Comparison of ENCODE assay signal across 21 mouse cellular contexts in genomic region chr3:54592064-54592463, GRCm38 (mm10).
DNase-seq lines count a peak whose midpoint lies in the region; ATAC-seq and TF ChIP-seq lines count a peak whose summit lies in the region.
"Had no signal": no experiment of that assay in that cellular context is flagged by ENCODE, and none has a peak within 500 bp of the region (broad histone marks: within the 10 kb centered on the region; RNA-seq: fewer than 3 reads in every experiment).

No protein-coding gene starts in this region.

- TF ChIP-seq POLR2A in CH12.LX (IDR thresholded peaks at IDR 0.05; ENCODE audit: low read depth, low read length), result no peak

- no peak overlapping the region for H3K4me2 ChIP-seq in CH12.LX (ENCODE audit: insufficient read depth, low read depth, poor library complexity, severe bottlenecking)
- H3K4me2 ChIP-seq: embryonic facial prominence, embryonic 15.5 days; heart, embryonic 12.5 days; hindbrain, embryonic 12.5 days; limb, embryonic 12.5 days; liver, embryonic 13.5 days; lung, embryonic 15.5 days; midbrain, embryonic 13.5 days; neural tube, embryonic 13.5 days had no signal

- in situ Hi-C loops in CH12.LX (cut with MboI; ENCODE audit: low pct_ligation_motif_present, low pct_unique_long_range_greater_than_20kb, low sequenced_read_pairs), result no loop called here

- H3K36me3 ChIP-seq in CH12.LX (replicated peaks in 1 of 2; ENCODE audit: control insufficient read depth in 1 of 2, insufficient read depth in 1 of 2, low read length in 1 of 2), result no peaks in the 10 kb centered on the region
- H3K36me3 ChIP-seq: embryonic facial prominence, embryonic 15.5 days; heart, embryonic 12.5 days; hindbrain, embryonic 12.5 days; limb, embryonic 12.5 days; liver, embryonic 13.5 days; lung, embryonic 15.5 days; midbrain, embryonic 13.5 days; neural tube, embryonic 13.5 days had no signal

- no peaks in the 10 kb centered on the region for H3K79me2 ChIP-seq in CH12.LX (replicated peaks; ENCODE audit: control insufficient read depth, extremely low read depth, insufficient read depth, poor library complexity, severe bottlenecking)

- H3K9ac ChIP-seq in CH12.LX (ENCODE audit: insufficient read depth, low read depth), result no peak overlapping the region
- H3K9ac ChIP-seq: embryonic facial prominence, embryonic 15.5 days; heart, embryonic 12.5 days; hindbrain, embryonic 12.5 days; limb, embryonic 12.5 days; liver, embryonic 13.5 days; lung, embryonic 15.5 days; midbrain, embryonic 13.5 days; neural tube, embryonic 13.5 days had no signal

- H3K27ac ChIP-seq in CH12.LX (ENCODE audit: insufficient read depth, low read depth), result no peak overlapping the region; the same call in 1 of the 2 replicates
- H3K27ac ChIP-seq: hindbrain, embryonic 12.5 days; limb, embryonic 12.5 days; liver, embryonic 13.5 days; lung, embryonic 15.5 days; macrophage; midbrain, embryonic 13.5 days; neural tube, embryonic 13.5 days had no signal

- H3K27me3 ChIP-seq in CH12.LX (replicated peaks), result no peaks in the 10 kb centered on the region
- H3K27me3 ChIP-seq: embryonic facial prominence, embryonic 15.5 days; heart, embryonic 12.5 days; hindbrain, embryonic 12.5 days; limb, embryonic 12.5 days; liver, embryonic 13.5 days; lung, embryonic 15.5 days; midbrain, embryonic 13.5 days; neural tube, embryonic 13.5 days had no signal

- no peak overlapping the region for H3K4me3 ChIP-seq in CH12.LX (replicated peaks in 1 of 3; ENCODE audit: low read depth in 2 of 3, low read length in 2 of 3, poor library complexity in 1 of 3)
- H3K4me3 ChIP-seq: embryonic facial prominence, embryonic 15.5 days; heart, embryonic 12.5 days; hindbrain, embryonic 12.5 days; limb, embryonic 12.5 days; liver, embryonic 13.5 days; lung, embryonic 15.5 days; midbrain, embryonic 13.5 days; neural tube, embryonic 13.5 days had no signal

- peak; percentile 47 for DNase-seq in CD4-positive, CD25-positive, alpha-beta regulatory T cell, adult 2 months (ENCODE audit: low read depth, low spot score)
- DNase-seq in CH12.LX (ENCODE audit: extremely low read depth), result peak; percentile 44
- peak; percentile 60 for DNase-seq in thymus, postnatal 14 days
- DNase-seq in cerebellum, adult 11-12 months, result no peak
- DNase-seq in spleen, adult 12 weeks (ENCODE audit: low spot score), result no peak
- DNase-seq in layer of hippocampus, adult 8-10 months (ENCODE audit: low spot score in 2 of 2), result no peak
- DNase-seq: cerebellum, adult 8-10 months; heart, postnatal 14 days; liver, embryonic 13.5 days; right cerebral cortex, postnatal 14 days had no signal

- peak; percentile 63; the same call in 1 of the 2 replicates for TF ChIP-seq EP300 in CH12.LX (IDR thresholded peaks at IDR 0.05; ENCODE audit: low read length)

- no peak for TF ChIP-seq CTCF in CH12.LX (conservative IDR thresholded peaks at IDR 0.05 in 1 of 2, IDR thresholded peaks at IDR 0.05 in 1 of 2; ENCODE audit: low read depth in 2 of 2, low read length in 2 of 2)

- dilution Hi-C loops in CH12.LX (cut with MboI; ENCODE audit: extremely low pct_ligation_motif_present, extremely low pct_unique_long_range_greater_than_20kb, low sequenced_read_pairs), result no loop called here

- peaks cover 6% of the 10 kb centered on the region for H3K9me3 ChIP-seq in CH12.LX (replicated peaks; ENCODE audit: low read length)
- H3K9me3 ChIP-seq: embryonic facial prominence, embryonic 15.5 days; limb, embryonic 12.5 days; liver, embryonic 13.5 days; lung, embryonic 15.5 days; midbrain, embryonic 13.5 days; neural tube, embryonic 13.5 days had no signal

- no peak for TF ChIP-seq RAD21 in CH12.LX (IDR thresholded peaks at IDR 0.05; ENCODE audit: low read depth, low read length)

- ATAC-seq in megakaryocyte progenitor cell, adult 5-6 weeks (replicated peaks; ENCODE audit: poor library complexity), result 0 out of 2 replicates have a peak, but pooled peaks have one; percentile 13
- ATAC-seq: forebrain, embryonic 16.5 days; intestine, embryonic 16.5 days; midbrain, embryonic 13.5 days had no signal

- peaks cover 13 to 49% of the 10 kb centered on the region in 2 experiments for H3K4me1 ChIP-seq in CH12.LX (ENCODE audit: control insufficient read depth in 1 of 2, insufficient read depth in 2 of 2)
- H3K4me1 ChIP-seq: hindbrain, embryonic 12.5 days; lung, embryonic 15.5 days; midbrain, embryonic 13.5 days; neural tube, embryonic 13.5 days had no signal

TF ChIP-seq in CH12.LX, 34 proteins besides CTCF, POLR2A, EP300 and RAD21:
- TF ChIP-seq ETS1 (conservative IDR thresholded peaks at IDR 0.05; ENCODE audit: low read depth, low read length) (peak; percentile 37; the same call in 1 of the 2 replicates), UBTF (IDR thresholded peaks at IDR 0.05; ENCODE audit: low read depth, low read length) (no peak), SIN3A (IDR thresholded peaks at IDR 0.05; ENCODE audit: low read length) (0 out of 2 replicates have a peak, but pooled peaks have one; percentile 37), MAZ (IDR thresholded peaks at IDR 0.05; ENCODE audit: low read depth, low read length) (0 out of 2 replicates have a peak, but pooled peaks have one; percentile 30), ELF1 (IDR thresholded peaks at IDR 0.05; ENCODE audit: low read depth, low read length) (no peak), MAFK (IDR thresholded peaks at IDR 0.05; ENCODE audit: insufficient replicate concordance, low read length) (0 out of 2 replicates have a peak, but pooled peaks have one; percentile 34)
TF ChIP-seq in CH12.LX: peak in this region for 4.

Comparison
In these comparisons a context has a peak if more than half of its experiments do, and no peak if none do; other contexts are left out.
1. DNase-seq: peak in CD4-positive, CD25-positive, alpha-beta regulatory T cell, adult 2 months (single experiment), CH12.LX (single experiment) and thymus, postnatal 14 days (single experiment); none in cerebellum, adult 11-12 months (single experiment), spleen, adult 12 weeks (single experiment) and layer of hippocampus, adult 8-10 months (0 of 2).